Mouse (Mus musculus): ENCODE results near the gene Syce1l. TPM values are rescaled to one million over a fixed set of nuclear protein-coding genes. Genes with fewer than 3 reads are reported as not detected.

The Syce1l gene
- total RNA-seq, 2 experiments from 2014 or later = not detected

- DNase-seq = no peak
- Histone ChIP-seq H3K27ac (no peak overlapping the region), H3K4me3 (no peak overlapping the region)
- no peak for TF ChIP-seq CTCF (IDR thresholded peaks at IDR 0.05)
- intact Hi-C loops (cut with DNase I) = no loop called here
Measured at GRCm38 (mm10) chr8:113656154-113656553, 13.1 kb downstream of the Syce1l start.

- H3K4me3 ChIP-seq = no peak overlapping the region
- TF ChIP-seq CTCF (IDR thresholded peaks at IDR 0.05) = no peak
- no peak for DNase-seq
- no peak overlapping the region for H3K27ac ChIP-seq
- intact Hi-C loops (cut with DNase I) = no loop called here
Measured at GRCm38 (mm10) chr8:113656681-113657298, 13.8 kb downstream of the Syce1l start.

GRCm38 (mm10) chr8:113660128-113660527 is 17.1 kb downstream of the Syce1l start:
- DNase-seq = no peak
- intact Hi-C loops (cut with DNase I) = loop anchor here (5.0 to 10.0 kb wide), 3 partner anchors 195 to 705 kb away; no protein-coding TSS in a partner anchor
- Histone ChIP-seq H3K27ac (no peak overlapping the region), H3K4me3 (no peak overlapping the region)
- TF ChIP-seq CTCF (IDR thresholded peaks at IDR 0.05) = no peak

- peak; percentile 83 for TF ChIP-seq CTCF (IDR thresholded peaks at IDR 0.05)
- intact Hi-C loops (cut with DNase I) = loop anchor here (1.0 to 10.0 kb wide), 4 partner anchors 190 to 700 kb away; no protein-coding TSS in a partner anchor
- Histone ChIP-seq H3K27ac (no peak overlapping the region), H3K4me3 (no peak overlapping the region)
- DNase-seq = peak; percentile 82
Measured at GRCm38 (mm10) chr8:113664544-113664943, 21.5 kb downstream of the Syce1l start.

- no peak overlapping the region for H3K27ac ChIP-seq
- TF ChIP-seq CTCF (IDR thresholded peaks at IDR 0.05) = no peak
- H3K4me3 ChIP-seq = no peak overlapping the region
- intact Hi-C loops (cut with DNase I) = loop anchor here (10.0 kb wide), 2 partner anchors 190 to 700 kb away; no protein-coding TSS in a partner anchor
- DNase-seq = no peak
Measured at GRCm38 (mm10) chr8:113665036-113665435, 22.0 kb downstream of the Syce1l start.

GRCm38 (mm10) chr8:113665951-113666350 is 22.9 kb downstream of the Syce1l start:
- no peak overlapping the region for H3K27ac ChIP-seq
- no peak overlapping the region for H3K4me3 ChIP-seq
- DNase-seq = no peak
- intact Hi-C loops (cut with DNase I) = loop anchor here (10.0 kb wide), 2 partner anchors 189 to 699 kb away; no protein-coding TSS in a partner anchor
- no peak for TF ChIP-seq CTCF (IDR thresholded peaks at IDR 0.05)

- Histone ChIP-seq H3K27ac (no peak overlapping the region), H3K4me3 (no peak overlapping the region)
- no peak for TF ChIP-seq CTCF (IDR thresholded peaks at IDR 0.05)
- no peak for DNase-seq
- intact Hi-C loops (cut with DNase I) = loop anchor here (10.0 kb wide), 2 partner anchors 188 to 698 kb away; no protein-coding TSS in a partner anchor
Measured at GRCm38 (mm10) chr8:113666714-113667432, 23.9 kb downstream of the Syce1l start.

GRCm38 (mm10) chr8:113669924-113670323 is 26.9 kb downstream of the Syce1l start:
- no peak overlapping the region for H3K4me3 ChIP-seq
- no peak for DNase-seq
- intact Hi-C loops (cut with DNase I) = loop anchor here (10.0 kb wide), 2 partner anchors 185 to 695 kb away; no protein-coding TSS in a partner anchor
- no peak overlapping the region for H3K27ac ChIP-seq
- no peak for TF ChIP-seq CTCF (IDR thresholded peaks at IDR 0.05)

- Histone ChIP-seq H3K4me3 (no peak overlapping the region), H3K27ac (no peak overlapping the region)
- intact Hi-C loops (cut with DNase I) = no loop called here
- no peak for TF ChIP-seq CTCF (IDR thresholded peaks at IDR 0.05)
- DNase-seq = no peak
Measured at GRCm38 (mm10) chr8:113672599-113673255, 29.7 kb downstream of the Syce1l start.

- no peak for TF ChIP-seq CTCF (IDR thresholded peaks at IDR 0.05)
- Histone ChIP-seq H3K4me3 (no peak overlapping the region), H3K27ac (no peak overlapping the region)
- intact Hi-C loops (cut with DNase I) = no loop called here
- no peak for DNase-seq
Measured at GRCm38 (mm10) chr8:113673300-113673699, 30.3 kb downstream of the Syce1l start.

GRCm38 (mm10) chr8:113674611-113675010 is 31.6 kb downstream of the Syce1l start:
- no peak overlapping the region for H3K4me3 ChIP-seq
- no peak for TF ChIP-seq CTCF (IDR thresholded peaks at IDR 0.05)
- intact Hi-C loops (cut with DNase I) = no loop called here
- no peak overlapping the region for H3K27ac ChIP-seq
- no peak for DNase-seq

- DNase-seq = no peak
- Histone ChIP-seq H3K4me3 (no peak overlapping the region), H3K27ac (no peak overlapping the region)
- no peak for TF ChIP-seq CTCF (IDR thresholded peaks at IDR 0.05)
- intact Hi-C loops (cut with DNase I) = no loop called here
Measured at GRCm38 (mm10) chr8:113675281-113675680, 32.3 kb downstream of the Syce1l start.

GRCm38 (mm10) chr8:113676811-113677210 is 33.8 kb downstream of the Syce1l start:
- intact Hi-C loops (cut with DNase I) = no loop called here
- DNase-seq = no peak
- no peak for TF ChIP-seq CTCF (IDR thresholded peaks at IDR 0.05)
- Histone ChIP-seq H3K4me3 (no peak overlapping the region), H3K27ac (no peak overlapping the region)
